Mouse (Mus musculus) thymus, adult 2 months (tissue): ENCODE results near the gene Inpp4a. TPM values are rescaled to one million over a fixed set of nuclear protein-coding genes. Genes with fewer than 3 reads are reported as not detected.
A peak's percentile ranks its signal among the peaks of the same experiment; 100 is the strongest.

Experiments
- DNase-seq: peaks from one replicate; pipeline ENCODE4 v3.0.0; 2021
- H3K27ac ChIP-seq: fragments of 200-500 bp; 2 replicates; pipeline ENCODE4 v1.5.1; 2012; ENCODE audit warnings: low read length, control low read depth; ENCODE audit not compliant: control insufficient read depth, insufficient read depth
- H3K27me3 ChIP-seq: fragments of 200-500 bp; 2 replicates; pipeline ENCODE4 v1.6.1; 2012; ENCODE audit warnings: mild to moderate bottlenecking, low read length, moderate library complexity, mixed read lengths; ENCODE audit not compliant: control insufficient read depth, insufficient read depth
- H3K36me3 ChIP-seq: fragments of 200-500 bp; 2 replicates; pipeline ENCODE4 v1.6.1; 2012; ENCODE audit warnings: mild to moderate bottlenecking, low read length, moderate library complexity; ENCODE audit not compliant: control insufficient read depth, insufficient read depth
- H3K4me1 ChIP-seq: fragments of 200-500 bp; replicated peaks from 2 replicates; pipeline ENCODE4 v1.6.1; 2012; ENCODE audit warnings: low read length; ENCODE audit not compliant: control insufficient read depth, insufficient read depth
- H3K4me3 ChIP-seq: fragments of 200-500 bp; 2 replicates; pipeline ENCODE4 v1.5.1; 2012; ENCODE audit warnings: mild to moderate bottlenecking, low read length, control low read depth, moderate library complexity; ENCODE audit not compliant: control insufficient read depth, insufficient read depth
- CTCF ChIP-seq: fragments of 200-500 bp; IDR thresholded peaks from 2 replicates; pipeline ENCODE4 v1.5.1; 2012; ENCODE audit warnings: mild to moderate bottlenecking, control low read depth, low read length, moderate library complexity, borderline replicate concordance; ENCODE audit not compliant: control insufficient read depth, poor library complexity, insufficient read depth; ENCODE audit errors: extremely low read depth
- POLR2A ChIP-seq: fragments of 200-500 bp; IDR thresholded peaks from 2 replicates; pipeline ENCODE4 v1.6.1; 2012; ENCODE audit warnings: mild to moderate bottlenecking, low read length, control low read depth, moderate library complexity; ENCODE audit not compliant: control insufficient read depth, poor library complexity, insufficient read depth; ENCODE audit errors: extremely low read depth
- whole genome bisulfite sequencing: fragments of 180-500 bp; shearing (Covaris S2); methylation state at CpG from one replicate; pipeline ENCODE4 v1.1.7; 2018; 5-methylcytosine and 5-hydroxymethylcytosine counted together
- polyA plus RNA-seq: library from polyadenylated mRNA; depleted of rRNA; stranded (reverse); fragments of >200 nt; gene quantifications from 2 replicates; pipeline ENCODE4 v1.2.3, GENCODE M21; 2012

Inpp4a gene
- polyA plus RNA-seq, 1 experiment = 14.5 TPM

GRCm38 (mm10) chr1:37288181-37288935 lies 11.3 kb upstream of the Inpp4a start:
- no peak overlapping the region for H3K27ac ChIP-seq
- 88% methylated on average over 11 of the region's 11 CpGs for WGBS
- no peak for DNase-seq
- H3K36me3 ChIP-seq = no peaks in the 10 kb centered on the region
- H3K27me3 ChIP-seq = no peaks in the 10 kb centered on the region
- no peaks in the 10 kb centered on the region; the same call in 1 of the 2 replicates for H3K4me1 ChIP-seq
- TF ChIP-seq POLR2A (no peak), CTCF (no peak)
- H3K4me3 ChIP-seq = no peak overlapping the region

GRCm38 (mm10) chr1:37288941-37289340 lies 10.7 kb upstream of the Inpp4a start:
- H3K27ac ChIP-seq = no peak overlapping the region
- no peak overlapping the region for H3K4me3 ChIP-seq
- no peak for DNase-seq
- WGBS = 70% methylated on average over 7 of the region's 7 CpGs
- H3K36me3 ChIP-seq = no peaks in the 10 kb centered on the region
- no peaks in the 10 kb centered on the region; the same call in 1 of the 2 replicates for H3K4me1 ChIP-seq
- no peaks in the 10 kb centered on the region for H3K27me3 ChIP-seq
- TF ChIP-seq CTCF (no peak), POLR2A (no peak)

- no peak for TF ChIP-seq POLR2A
- TF ChIP-seq CTCF = no peak
- Histone ChIP-seq H3K27me3 (no peaks in the 10 kb centered on the region; the same call in 1 of the 2 replicates), H3K4me3 (no peak overlapping the region), H3K36me3 (no peaks in the 10 kb centered on the region), H3K4me1 (peaks cover 9% of the 10 kb centered on the region), H3K27ac (no peak overlapping the region)
- DNase-seq = no peak
- 64% methylated on average over 1 of the region's 1 CpGs for WGBS
Measured at GRCm38 (mm10) chr1:37296414-37296813, 3.3 kb upstream of the Inpp4a start.

GRCm38 (mm10) chr1:37298904-37299303 lies 761 bp upstream of the Inpp4a start:
- no peak for DNase-seq
- H3K4me3 ChIP-seq = no peak overlapping the region
- 88% methylated on average over 2 of the region's 2 CpGs for WGBS
- TF ChIP-seq CTCF (no peak), POLR2A (no peak)
- no peaks in the 10 kb centered on the region; the same call in 1 of the 2 replicates for H3K27me3 ChIP-seq
- no peaks in the 10 kb centered on the region for H3K36me3 ChIP-seq
- H3K4me1 ChIP-seq = peaks cover 13% of the 10 kb centered on the region
- H3K27ac ChIP-seq = no peak overlapping the region

GRCm38 (mm10) chr1:37300650-37301049 lies 985 bp downstream of the Inpp4a start:
- peaks cover 13% of the 10 kb centered on the region for H3K4me1 ChIP-seq

GRCm38 (mm10) chr1:37302801-37303200 lies 3.1 kb downstream of the Inpp4a start:
- no peak for DNase-seq
- no peak for TF ChIP-seq POLR2A
- TF ChIP-seq CTCF = no peak
- no peaks in the 10 kb centered on the region; the same call in 1 of the 2 replicates for H3K27me3 ChIP-seq
- no peaks in the 10 kb centered on the region for H3K36me3 ChIP-seq
- no peak overlapping the region for H3K4me3 ChIP-seq
- H3K27ac ChIP-seq = no peak overlapping the region
- H3K4me1 ChIP-seq = peaks cover 16% of the 10 kb centered on the region
- WGBS = 64% methylated on average over 3 of the region's 3 CpGs

More at GRCm38 (mm10) chr1:37300650-37301049, 985 bp downstream of the Inpp4a start:
- Histone ChIP-seq H3K27me3 (no peaks in the 10 kb centered on the region; the same call in 1 of the 2 replicates), H3K4me3 (peak overlapping the region; percentile 66; the same call in 1 of the 2 replicates), H3K27ac (no peak overlapping the region), H3K36me3 (no peaks in the 10 kb centered on the region)
- no peak for DNase-seq
- WGBS = 31% methylated on average over 5 of the region's 5 CpGs
- TF ChIP-seq CTCF (no peak), POLR2A (no peak)

- no peak for DNase-seq
- Histone ChIP-seq H3K4me3 (no peak overlapping the region), H3K27me3 (no peaks in the 10 kb centered on the region; the same call in 1 of the 2 replicates), H3K4me1 (peaks cover 11% of the 10 kb centered on the region), H3K36me3 (no peaks in the 10 kb centered on the region), H3K27ac (no peak overlapping the region)
- no peak for TF ChIP-seq CTCF
- no peak for TF ChIP-seq POLR2A
- 91% methylated on average over 9 of the region's 9 CpGs for WGBS
Measured at GRCm38 (mm10) chr1:37305691-37306287, 6.1 kb downstream of the Inpp4a start.
